Mouse (Mus musculus) CD4-positive, CD25-positive, alpha-beta regulatory T cell, adult 4 months (primary cell): ENCODE results near the gene Nif3l1. TPM values are rescaled to one million over a fixed set of nuclear protein-coding genes. Genes with fewer than 3 reads are reported as not detected.

ENCODE experiments used
- ATAC-seq: one replicate; pipeline ENCODE4 v1.8.0; 2017
- polyA plus RNA-seq, 2 experiments: library from polyadenylated mRNA; unstranded; fragments of 100-300 nt; shearing (Covaris generic); gene quantifications; one replicate each; pipeline ENCODE4 v1.2.1; 2017

The Nif3l1 gene
- polyA plus RNA-seq, 2 experiments from 2014 or later = 43.6 to 56.9 TPM

GRCm38 (mm10) chr1:58458867-58459266, 13.9 kb downstream of the Nif3l1 start:
- no peak for ATAC-seq

GRCm38 (mm10) chr1:58460566-58460965, 15.6 kb downstream of the Nif3l1 start:
- no peak for ATAC-seq

- ATAC-seq = no peak
Observed at GRCm38 (mm10) chr1:58463935-58464334, 19.0 kb downstream of the Nif3l1 start.

- ATAC-seq = no peak
Observed at GRCm38 (mm10) chr1:58465042-58465441, 20.1 kb downstream of the Nif3l1 start.

- ATAC-seq = no peak
Observed at GRCm38 (mm10) chr1:58465561-58465960, 20.6 kb downstream of the Nif3l1 start.

GRCm38 (mm10) chr1:58475662-58476061, 30.7 kb downstream of the Nif3l1 start:
- no peak for ATAC-seq

- ATAC-seq = no peak
Observed at GRCm38 (mm10) chr1:58482647-58483046, 37.7 kb downstream of the Nif3l1 start.

GRCm38 (mm10) chr1:58495603-58496002, 50.7 kb downstream of the Nif3l1 start:
- no peak for ATAC-seq

- ATAC-seq = no peak
Observed at GRCm38 (mm10) chr1:58497678-58498077, 52.7 kb downstream of the Nif3l1 start.

- ATAC-seq = no peak
Observed at GRCm38 (mm10) chr1:58498758-58499157, 53.8 kb downstream of the Nif3l1 start.

- no peak for ATAC-seq
Observed at GRCm38 (mm10) chr1:58503134-58503533, 58.2 kb downstream of the Nif3l1 start.

- no peak for ATAC-seq
Observed at GRCm38 (mm10) chr1:58503793-58504370, 58.9 kb downstream of the Nif3l1 start.

GRCm38 (mm10) chr1:58504577-58505254, 59.8 kb downstream of the Nif3l1 start, which contains the start of gene Orc2:
Gene Orc2 (minus strand): TSS chr1:58505109.
- peak; percentile 99 for ATAC-seq

- no peak for ATAC-seq
Observed at GRCm38 (mm10) chr1:58507249-58507648, 62.3 kb downstream of the Nif3l1 start.

Other genes with a start within 250 kb of the Nif3l1 start
- under 1 TPM in 1 of 2 experiments, not detected in 1; 0.24 TPM for gene Aox4, start 234.8 kb upstream of the Nif3l1 start, polyA plus RNA-seq
- under 1 TPM in 1 of 2 experiments, not detected in 1; 0.10 TPM for gene Aox2, start 166.8 kb upstream of the Nif3l1 start, polyA plus RNA-seq
- gene Bzw1, start 52.3 kb upstream of the Nif3l1 start, polyA plus RNA-seq = 100 to 1,000 TPM; 388 to 409 TPM
- gene Clk1, start 21.1 kb upstream of the Nif3l1 start, polyA plus RNA-seq = 100 to 1,000 TPM; 507 to 582 TPM
- gene Ppil3, start 335 bp downstream of the Nif3l1 start, polyA plus RNA-seq = 10 to 100 TPM; 61.1 to 68.8 TPM
- gene Orc2, start 60.0 kb downstream of the Nif3l1 start, polyA plus RNA-seq = 10 to 100 TPM; 18.3 to 19.3 TPM
- 10 to 100 TPM; 11.5 to 13.9 TPM for gene Fam126b, start 141.2 kb downstream of the Nif3l1 start, polyA plus RNA-seq
- gene Ndufb3, start 141.2 kb downstream of the Nif3l1 start, polyA plus RNA-seq = 10 to 100 TPM; 69.7 to 91.7 TPM